Mouse (Mus musculus): Measurements from ENCODE around the gene Fcer1g.
A peak's percentile ranks its signal among the peaks of the same experiment; 100 is the strongest.

Gene Fcer1g

GRCm38 (mm10) chr1:171216241-171216955, 17.8 kb downstream of the Fcer1g start:
- DNase-seq (ENCODE audit: low read depth, low spot score) = no peak

- no peak for DNase-seq (ENCODE audit: low read depth, low spot score)
These were observed 20.2 kb downstream of the Fcer1g start, which contains the start of gene Nr1i3 for GRCm38 (mm10) chr1:171213801-171214496. Nr1i3 (plus strand) TSS chr1:171213970.

- DNase-seq (ENCODE audit: low read depth, low spot score) = no peak
These were observed 21.3 kb downstream of the Fcer1g start for GRCm38 (mm10) chr1:171212854-171213253.

- DNase-seq (ENCODE audit: low read depth, low spot score) = no peak
These were observed 24.8 kb downstream of the Fcer1g start for GRCm38 (mm10) chr1:171209409-171209808.

DNA sequence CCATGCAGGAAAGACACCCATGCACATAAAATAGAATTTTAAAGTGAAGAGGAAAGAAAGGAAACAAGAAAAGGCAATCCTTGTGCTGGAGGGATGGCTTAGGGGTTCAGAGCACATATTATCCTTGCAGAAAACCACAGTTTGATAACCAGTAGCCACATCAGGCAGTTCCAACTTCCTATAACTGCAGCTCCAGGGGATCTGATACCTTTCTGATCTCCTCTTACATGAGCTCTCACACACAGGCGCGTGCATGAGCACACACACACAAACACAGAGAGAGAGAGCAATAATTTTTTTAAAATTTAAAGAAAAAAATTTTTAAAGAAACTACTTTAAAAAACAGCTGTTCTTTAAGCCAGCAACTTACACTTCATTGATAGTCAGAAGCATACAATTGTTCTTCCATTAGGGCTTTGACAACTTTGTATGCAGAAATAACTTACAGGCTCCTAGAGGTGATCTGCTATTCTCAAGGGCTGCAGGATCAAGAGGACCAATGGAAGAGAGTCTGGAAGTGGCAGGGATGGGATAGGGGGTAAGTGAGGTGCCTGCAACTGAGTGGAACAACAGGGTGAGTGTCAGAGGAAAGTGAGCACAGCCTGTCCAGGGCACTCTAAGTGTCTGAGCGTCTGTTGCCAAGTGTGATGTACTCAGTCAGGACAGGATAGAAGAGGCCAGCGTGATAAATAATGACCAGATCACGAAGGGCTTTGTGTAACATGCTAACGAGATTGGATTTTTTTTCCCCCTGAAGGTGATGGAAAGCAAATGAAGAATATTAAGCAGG, 28.3 kb downstream of the Fcer1g start:
- DNase-seq (ENCODE audit: low read depth, low spot score) = no peak

GRCm38 (mm10) chr1:171204249-171204644, 29.9 kb downstream of the Fcer1g start:
- DNase-seq (ENCODE audit: low read depth, low spot score) = peak; percentile 69

GRCm38 (mm10) chr1:171203471-171204248, 30.5 kb downstream of the Fcer1g start:
- DNase-seq (ENCODE audit: low read depth, low spot score) = no peak

GRCm38 (mm10) chr1:171200769-171201168, 33.4 kb downstream of the Fcer1g start:
- no peak for DNase-seq (ENCODE audit: low read depth, low spot score)

DNA sequence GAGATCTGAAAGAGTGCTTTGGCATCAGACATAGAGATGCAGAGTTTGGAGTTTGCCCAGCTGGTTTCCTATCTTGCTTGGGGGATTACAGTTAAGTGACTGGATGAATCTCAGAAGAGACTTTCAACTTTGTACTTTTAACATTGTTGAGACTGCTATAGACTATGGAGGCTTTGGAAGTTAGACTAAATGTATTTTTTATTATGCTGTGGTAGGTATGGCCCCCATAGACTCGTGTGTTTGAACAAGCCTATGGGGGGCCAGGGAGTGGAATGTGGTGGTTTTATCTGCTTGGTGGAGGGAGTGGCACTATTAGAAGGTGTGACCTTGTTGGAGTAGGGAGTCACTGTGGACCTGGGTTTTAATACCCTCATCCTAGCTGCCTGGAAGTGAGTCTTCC, 34.6 kb downstream of the Fcer1g start:
- DNase-seq (ENCODE audit: low read depth, low spot score) = no peak

GRCm38 (mm10) chr1:171195887-171196397, 38.2 kb downstream of the Fcer1g start, which contains the start of gene Pcp4l1:
Pcp4l1 (minus strand) TSS chr1:171196268.
- peak; percentile 84 for DNase-seq (ENCODE audit: low read depth, low spot score)

DNA sequence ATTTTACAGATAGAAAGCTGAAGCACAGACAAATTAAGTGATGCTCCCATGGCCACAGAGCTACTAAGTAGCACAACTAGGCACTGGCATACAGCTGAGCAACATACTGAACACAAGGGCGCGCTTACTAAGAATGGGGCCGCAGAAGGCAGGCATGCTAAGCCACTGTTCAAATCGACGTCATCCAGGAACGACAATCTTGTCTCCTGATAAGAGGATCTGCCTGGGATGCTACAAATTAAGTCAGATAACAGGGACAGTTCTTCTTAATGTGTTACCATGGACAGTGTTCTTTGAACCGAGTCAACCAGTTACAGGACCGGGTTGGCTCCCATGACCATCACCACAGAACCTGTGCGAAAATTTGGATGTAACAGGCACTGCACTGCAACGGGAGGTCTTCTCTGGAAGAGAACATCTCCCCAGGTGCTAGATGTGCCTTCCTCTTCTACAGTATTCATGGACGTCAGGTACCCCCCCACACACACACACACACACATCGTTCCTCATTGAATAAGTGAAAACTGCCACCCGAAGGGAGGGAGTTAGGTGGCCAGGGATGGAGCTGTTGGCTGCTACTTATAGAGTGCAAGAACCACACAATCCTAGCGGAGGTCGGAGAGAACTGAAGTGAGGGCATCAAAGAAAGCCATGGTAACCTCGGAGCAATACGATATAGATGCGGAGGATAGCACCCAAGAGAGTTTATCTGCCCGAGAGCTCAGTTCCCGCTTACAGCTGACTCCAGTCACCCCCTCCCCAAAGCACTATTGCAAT, 38.9 kb downstream of the Fcer1g start:
- no peak for DNase-seq (ENCODE audit: low read depth, low spot score)

DNA sequence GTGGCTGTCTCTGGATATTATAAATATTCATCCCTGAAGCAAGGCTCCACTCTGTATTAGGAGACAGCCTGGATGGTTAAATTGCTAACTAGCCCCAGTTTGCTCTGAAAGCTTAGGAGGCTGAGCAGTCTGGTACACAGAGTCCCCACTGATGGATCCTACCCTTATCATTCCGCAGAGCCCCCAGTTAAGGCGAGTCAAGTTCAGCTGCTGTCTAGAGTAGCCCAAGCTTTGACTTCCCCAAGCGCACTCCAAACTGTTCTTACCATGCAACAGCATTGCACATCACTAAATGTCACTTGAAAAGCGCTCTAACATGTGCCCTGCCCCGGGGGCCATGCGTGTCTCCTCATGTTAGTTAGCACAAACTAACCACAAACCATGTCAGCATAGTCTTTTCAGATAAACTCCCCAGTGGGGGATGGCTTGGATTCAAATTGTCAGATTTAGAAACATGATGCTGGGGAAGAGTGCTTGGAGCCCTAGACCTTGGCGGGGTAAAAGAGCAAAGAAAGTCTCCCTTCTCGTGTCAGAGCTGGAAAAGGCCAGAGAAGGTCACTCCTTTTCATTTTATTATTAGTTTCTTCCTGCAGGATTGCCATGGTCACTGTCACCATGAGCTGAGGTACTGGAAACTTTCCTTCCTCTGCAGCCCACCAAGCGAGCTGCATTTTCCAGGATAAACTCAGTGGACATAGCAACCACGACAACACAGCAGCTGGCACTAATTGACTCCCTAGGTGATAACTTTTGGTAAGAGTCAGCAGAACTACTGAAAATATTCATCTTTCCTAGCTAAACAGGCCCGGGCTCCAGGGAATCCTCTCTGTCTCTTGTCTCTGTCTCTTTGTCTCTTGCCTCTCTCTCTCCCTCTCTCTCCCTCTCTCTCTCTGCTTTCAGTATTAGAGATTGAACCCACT, 40.0 kb downstream of the Fcer1g start:
- no peak for DNase-seq (ENCODE audit: low read depth, low spot score)

- no peak for DNase-seq (ENCODE audit: low read depth, low spot score)
These were observed 40.9 kb downstream of the Fcer1g start for GRCm38 (mm10) chr1:171193093-171193840.

DNA sequence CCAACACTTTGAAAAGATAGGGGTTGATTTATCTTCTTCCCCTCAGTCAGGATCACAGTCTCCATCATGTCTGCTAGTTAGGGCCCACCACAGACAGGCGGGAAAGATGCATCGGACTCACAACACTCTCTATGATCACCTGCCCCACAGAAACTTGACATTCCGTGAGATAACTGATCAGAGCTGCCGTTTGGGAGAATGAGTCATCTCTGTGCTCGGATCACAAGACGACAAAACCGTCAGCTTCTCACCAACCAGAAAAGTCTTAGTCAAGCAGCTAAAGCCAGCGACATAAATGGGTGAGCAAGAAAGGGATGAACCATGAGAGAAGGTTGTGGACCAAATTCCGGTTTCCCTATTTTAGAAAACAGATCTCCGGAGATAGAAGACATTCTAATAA, 41.9 kb downstream of the Fcer1g start:
- DNase-seq (ENCODE audit: low read depth, low spot score) = no peak

DNA sequence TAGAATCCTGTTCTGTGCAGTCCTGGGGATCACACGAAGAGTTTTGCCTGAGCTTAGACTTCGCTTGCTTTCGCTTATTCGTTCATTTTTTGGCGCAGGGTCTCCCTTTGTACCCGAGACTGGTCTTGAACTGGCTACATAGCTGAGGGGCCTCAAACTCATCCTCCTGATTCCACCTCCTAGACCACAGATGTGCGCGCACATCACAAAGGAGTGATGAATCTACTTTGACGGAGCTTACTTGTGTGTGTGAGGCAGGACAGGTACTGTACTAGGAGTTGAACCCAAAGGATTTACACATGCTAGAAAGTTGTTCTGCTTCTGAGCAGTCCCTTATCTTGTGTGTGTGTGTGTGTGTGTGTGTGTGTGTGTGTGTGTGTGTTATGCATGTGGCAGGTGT, 43.3 kb downstream of the Fcer1g start:
- DNase-seq (ENCODE audit: low read depth, low spot score) = no peak

- peak; percentile 39 for DNase-seq (ENCODE audit: low read depth, low spot score)
These were observed 44.6 kb downstream of the Fcer1g start for GRCm38 (mm10) chr1:171189476-171190114.

GRCm38 (mm10) chr1:171189046-171189445, 45.1 kb downstream of the Fcer1g start:
- peak; percentile 27 for DNase-seq (ENCODE audit: low read depth, low spot score)

All from ZHBTc4 (cell line).